Mouse (Mus musculus): ENCODE data around the gene Ooep. TPM values are rescaled to one million over a fixed set of nuclear protein-coding genes. Genes with fewer than 3 reads are reported as not detected.
"Not testable (repeated sequence)": the region's sequence is repeated elsewhere in the genome, so short reads cannot be mapped to it uniquely, and the experiment has no call there.

Ooep gene
- polyA plus RNA-seq, 1 experiment from 2014 or later, result 3.8 TPM

GRCm38 (mm10) chr9:78385893-78386292, 7.4 kb upstream of the Ooep start:
- 43% methylated on average over 3 of the region's 3 CpGs for WGBS
- no peak overlapping the region for H3K27ac ChIP-seq
- no peaks in the 10 kb centered on the region for H3K36me3 ChIP-seq
- H3K9me3 ChIP-seq, result no peaks in the 10 kb centered on the region
- no peak for ATAC-seq (ENCODE audit: low FRiP score, low read depth)
- H3K4me2 ChIP-seq (replicated peaks), result no peak overlapping the region
- no peak overlapping the region for H3K9ac ChIP-seq
- H3K27me3 ChIP-seq, result peaks cover 2% of the 10 kb centered on the region
- H3K4me1 ChIP-seq, result no peaks in the 10 kb centered on the region
- no peak overlapping the region for H3K4me3 ChIP-seq

- no peaks in the 10 kb centered on the region for H3K9me3 ChIP-seq
- H3K36me3 ChIP-seq, result no peaks in the 10 kb centered on the region
- peak overlapping the region; percentile 41 for H3K4me3 ChIP-seq
- H3K27ac ChIP-seq, result no peak overlapping the region
- peaks cover 4% of the 10 kb centered on the region; the same call in 1 of the 2 replicates for H3K27me3 ChIP-seq
- peaks cover 11% of the 10 kb centered on the region for H3K4me1 ChIP-seq
- peak overlapping the region; percentile 74 for H3K4me2 ChIP-seq (replicated peaks)
- WGBS, result 32% methylated on average over 8 of the region's 8 CpGs
- no peak for ATAC-seq (ENCODE audit: low FRiP score, low read depth)
- H3K9ac ChIP-seq, result no peak overlapping the region
Measured at GRCm38 (mm10) chr9:78377546-78377945, 979 bp downstream of the Ooep start.

- 63% methylated on average over 4 of the region's 4 CpGs for WGBS
- Histone ChIP-seq H3K9ac (no peak overlapping the region), H3K9me3 (no peaks in the 10 kb centered on the region), H3K36me3 (no peaks in the 10 kb centered on the region), H3K4me2 (replicated peaks) (no peak overlapping the region), H3K4me3 (no peak overlapping the region), H3K27me3 (peaks cover 4% of the 10 kb centered on the region; the same call in 1 of the 2 replicates), H3K27ac (no peak overlapping the region), H3K4me1 (peaks cover 11% of the 10 kb centered on the region)
- ATAC-seq (ENCODE audit: low FRiP score, low read depth), result no peak
Measured at GRCm38 (mm10) chr9:78375486-78375885, 3.0 kb downstream of the Ooep start.

- no peaks in the 10 kb centered on the region for H3K9me3 ChIP-seq
- no peaks in the 10 kb centered on the region for H3K36me3 ChIP-seq
- no peak overlapping the region for H3K4me2 ChIP-seq (replicated peaks)
- H3K27ac ChIP-seq, result no peak overlapping the region
- H3K27me3 ChIP-seq, result peaks cover 3% of the 10 kb centered on the region; the same call in 1 of the 2 replicates
- no peak for ATAC-seq (ENCODE audit: low FRiP score, low read depth)
- peaks cover 11% of the 10 kb centered on the region for H3K4me1 ChIP-seq
- no peak overlapping the region for H3K4me3 ChIP-seq
- WGBS, result 76% methylated on average over 1 of the region's 1 CpGs
- H3K9ac ChIP-seq, result no peak overlapping the region
Measured at GRCm38 (mm10) chr9:78374885-78375389, 3.6 kb downstream of the Ooep start.

- no peak overlapping the region for H3K9ac ChIP-seq
Measured at GRCm38 (mm10) chr9:78374397-78374796, 4.1 kb downstream of the Ooep start.

GRCm38 (mm10) chr9:78372827-78373504, 5.6 kb downstream of the Ooep start:
- Histone ChIP-seq H3K9ac (no peak overlapping the region), H3K4me2 (replicated peaks) (no peak overlapping the region), H3K27ac (no peak overlapping the region), H3K36me3 (no peaks in the 10 kb centered on the region), H3K27me3 (no peaks in the 10 kb centered on the region), H3K9me3 (no peaks in the 10 kb centered on the region), H3K4me3 (no peak overlapping the region), H3K4me1 (peaks cover 5% of the 10 kb centered on the region; the same call in 1 of the 2 replicates)
- ATAC-seq (ENCODE audit: low FRiP score, low read depth), result no peak
- 84% methylated on average over 10 of the region's 10 CpGs for WGBS

More at GRCm38 (mm10) chr9:78374397-78374796, 4.1 kb downstream of the Ooep start:
- ATAC-seq (ENCODE audit: low FRiP score, low read depth), result no peak
- Histone ChIP-seq H3K4me2 (replicated peaks) (no peak overlapping the region), H3K27me3 (no peaks in the 10 kb centered on the region), H3K4me3 (no peak overlapping the region), H3K36me3 (no peaks in the 10 kb centered on the region), H3K9me3 (no peaks in the 10 kb centered on the region), H3K27ac (no peak overlapping the region), H3K4me1 (peaks cover 11% of the 10 kb centered on the region)
- 37% methylated on average over 5 of the region's 5 CpGs for WGBS

GRCm38 (mm10) chr9:78371441-78371840, 7.1 kb downstream of the Ooep start:
- 92% methylated on average over 3 of the region's 3 CpGs for WGBS
- Histone ChIP-seq H3K4me3 (no peak overlapping the region), H3K4me2 (replicated peaks) (no peak overlapping the region), H3K4me1 (no peaks in the 10 kb centered on the region), H3K36me3 (no peaks in the 10 kb centered on the region), H3K9me3 (no peaks in the 10 kb centered on the region), H3K27ac (no peak overlapping the region), H3K27me3 (no peaks in the 10 kb centered on the region), H3K9ac (no peak overlapping the region)
- no peak for ATAC-seq (ENCODE audit: low FRiP score, low read depth)

GRCm38 (mm10) chr9:78369786-78370185, 8.7 kb downstream of the Ooep start:
- H3K36me3 ChIP-seq, result no peaks in the 10 kb centered on the region
- H3K27me3 ChIP-seq, result no peaks in the 10 kb centered on the region
- WGBS, result 89% methylated on average over 7 of the region's 7 CpGs
- no peaks in the 10 kb centered on the region for H3K9me3 ChIP-seq
- H3K9ac ChIP-seq, result no peak overlapping the region
- H3K4me2 ChIP-seq (replicated peaks), result no peak overlapping the region
- H3K4me1 ChIP-seq, result no peaks in the 10 kb centered on the region
- H3K27ac ChIP-seq, result no peak overlapping the region
- ATAC-seq (ENCODE audit: low FRiP score, low read depth), result no peak
- H3K4me3 ChIP-seq, result no peak overlapping the region

- 89% methylated on average over 2 of the region's 2 CpGs for WGBS
- no peak overlapping the region for H3K27ac ChIP-seq
- H3K4me3 ChIP-seq, result no peak overlapping the region
- no peak for ATAC-seq (ENCODE audit: low FRiP score, low read depth)
- no peaks in the 10 kb centered on the region for H3K9me3 ChIP-seq
- H3K4me2 ChIP-seq (replicated peaks), result no peak overlapping the region
- no peak overlapping the region for H3K9ac ChIP-seq
- no peaks in the 10 kb centered on the region for H3K27me3 ChIP-seq
- H3K36me3 ChIP-seq, result no peaks in the 10 kb centered on the region
- H3K4me1 ChIP-seq, result no peaks in the 10 kb centered on the region
Measured at GRCm38 (mm10) chr9:78369349-78369748, 9.2 kb downstream of the Ooep start.

- H3K9me3 ChIP-seq, result no peaks in the 10 kb centered on the region
- no peak overlapping the region for H3K9ac ChIP-seq
- H3K4me3 ChIP-seq, result no peak overlapping the region
- no peak overlapping the region for H3K4me2 ChIP-seq (replicated peaks)
- no peaks in the 10 kb centered on the region for H3K27me3 ChIP-seq
- 65% methylated on average over 3 of the region's 3 CpGs for WGBS
- H3K4me1 ChIP-seq, result no peaks in the 10 kb centered on the region
- no peaks in the 10 kb centered on the region for H3K36me3 ChIP-seq
- no peak overlapping the region for H3K27ac ChIP-seq
- ATAC-seq (ENCODE audit: low FRiP score, low read depth), result no peak
Measured at GRCm38 (mm10) chr9:78368671-78369293, 9.7 kb downstream of the Ooep start.

- not testable (repeated sequence) for H3K27me3 ChIP-seq; H3K4me1 ChIP-seq; H3K4me3 ChIP-seq; H3K27ac ChIP-seq; H3K9ac ChIP-seq; H3K36me3 ChIP-seq; ATAC-seq (ENCODE audit: low FRiP score, low read depth); H3K9me3 ChIP-seq; H3K4me2 ChIP-seq (replicated peaks)
- WGBS, result 91% methylated on average over 16 of the region's 16 CpGs
Measured at GRCm38 (mm10) chr9:78367959-78368358, 10.6 kb downstream of the Ooep start, which contains the start of gene Dppa5a. TSS of gene Dppa5a (minus strand) at chr9:78368177.

GRCm38 (mm10) chr9:78365850-78366544, 12.5 kb downstream of the Ooep start:
- H3K27me3 ChIP-seq, result no peaks in the 10 kb centered on the region
- H3K4me2 ChIP-seq (replicated peaks), result no peak overlapping the region
- no peak overlapping the region for H3K9ac ChIP-seq
- no peaks in the 10 kb centered on the region for H3K36me3 ChIP-seq
- H3K9me3 ChIP-seq, result no peaks in the 10 kb centered on the region
- no peak overlapping the region for H3K4me3 ChIP-seq
- no peak overlapping the region for H3K27ac ChIP-seq
- ATAC-seq (ENCODE audit: low FRiP score, low read depth), result no peak
- 66% methylated on average over 13 of the region's 13 CpGs for WGBS
- H3K4me1 ChIP-seq, result no peaks in the 10 kb centered on the region
